Comparison of ENCODE assay signal across 22 mouse cellular contexts in the genomic region with DNA sequence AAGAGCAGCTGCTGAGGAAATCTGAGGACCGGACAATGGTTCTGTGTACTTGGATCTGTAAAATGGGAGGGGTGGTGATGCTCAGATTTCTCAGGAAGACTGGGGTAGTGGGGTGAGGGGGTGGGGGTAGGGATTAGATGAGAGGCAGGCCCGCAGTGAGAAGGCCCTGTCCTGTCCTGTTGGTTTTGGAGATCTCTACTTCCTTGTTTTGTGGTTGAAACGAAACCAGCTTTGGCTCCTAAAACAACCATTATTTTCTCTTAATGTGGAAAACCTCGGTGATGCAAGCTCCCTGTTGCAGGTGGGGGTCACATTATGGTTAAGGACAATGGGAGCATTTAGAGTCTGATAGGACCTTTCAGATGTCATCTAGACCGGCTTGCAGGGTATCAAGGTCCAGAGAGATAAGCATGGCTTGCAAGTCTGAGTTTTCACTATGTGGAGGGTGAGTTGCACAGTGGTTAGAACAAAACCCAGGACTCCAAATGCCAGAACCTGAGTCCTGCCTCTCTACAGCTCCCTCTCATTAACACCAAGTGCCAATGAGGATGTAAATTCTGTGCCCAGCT. TPM values are rescaled to one million over a fixed set of nuclear protein-coding genes. Genes with fewer than 3 reads are reported as not detected.
DNase-seq lines count a peak whose midpoint lies in the region; ATAC-seq and TF ChIP-seq lines count a peak whose summit lies in the region.
"Had no signal": no experiment of that assay in that cellular context is flagged by ENCODE, and none has a peak within 500 bp of the region (broad histone marks: within the 10 kb centered on the region; RNA-seq: fewer than 3 reads in every experiment).

No protein-coding gene starts in this region.

- TF ChIP-seq EP300 in CH12.LX (IDR thresholded peaks at IDR 0.05; ENCODE audit: low read length), result no peak

- TF ChIP-seq CTCF in CH12.LX (conservative IDR thresholded peaks at IDR 0.05 in 1 of 2, IDR thresholded peaks at IDR 0.05 in 1 of 2; ENCODE audit: low read depth in 2 of 2, low read length in 2 of 2), result no peak

- peaks cover 2% of the 10 kb centered on the region for H3K27me3 ChIP-seq in CH12.LX (replicated peaks)
- H3K27me3 ChIP-seq: embryonic facial prominence, embryonic 12.5 days; forebrain, embryonic 13.5 days had no signal

- DNase-seq in heart, adult 11 months, result peak; percentile 94
- DNase-seq in heart, postnatal 36 days, result no peak
- peak; percentile 12 for DNase-seq in CH12.LX (ENCODE audit: extremely low read depth)
- DNase-seq in frontal cortex, postnatal 36 days (ENCODE audit: low spot score in 2 of 2), result no peak
- DNase-seq in thymus, postnatal 14 days, result no peak
- DNase-seq in left cerebral cortex, adult 11 months (ENCODE audit: low spot score), result no peak
- DNase-seq: adrenal gland, adult 2 months; adrenal gland, postnatal 10 days; adrenal gland, postnatal 25 days; B cell, adult 2 months; cerebellum, adult 11-12 months; cerebellum, adult 2 months; cerebellum, adult 9-10 months; cerebellum, postnatal 14 days; cerebellum, postnatal 36 days had no signal

- peak; percentile 84 for ATAC-seq in granulocyte monocyte progenitor cell, adult 5-6 weeks (replicated peaks; ENCODE audit: poor library complexity, severe bottlenecking)
- peak; percentile 63 for ATAC-seq in megakaryocyte, adult 5-6 weeks (ENCODE audit: poor library complexity, severe bottlenecking)
- ATAC-seq: CD4-positive, CD25-positive, alpha-beta regulatory T cell, adult 4 months; forebrain, embryonic 13.5 days; forebrain, embryonic 16.5 days had no signal

- peaks cover 13% of the 10 kb centered on the region for H3K9me3 ChIP-seq in CH12.LX (replicated peaks; ENCODE audit: low read length)
- H3K9me3 ChIP-seq: forebrain, embryonic 13.5 days had no signal

- H3K4me2 ChIP-seq in CH12.LX (ENCODE audit: insufficient read depth, low read depth, poor library complexity, severe bottlenecking), result no peak overlapping the region
- H3K4me2 ChIP-seq: embryonic facial prominence, embryonic 12.5 days; forebrain, embryonic 13.5 days had no signal

- no peaks in the 10 kb centered on the region for H3K36me3 ChIP-seq in CH12.LX (replicated peaks in 1 of 2; ENCODE audit: control insufficient read depth in 1 of 2, insufficient read depth in 1 of 2, low read length in 1 of 2)

- no peak for TF ChIP-seq POLR2A in CH12.LX (IDR thresholded peaks at IDR 0.05; ENCODE audit: low read depth, low read length)

- H3K4me3 ChIP-seq in CH12.LX (replicated peaks in 1 of 3; ENCODE audit: low read depth in 2 of 3, low read length in 2 of 3, poor library complexity in 1 of 3), result no peak overlapping the region
- H3K4me3 ChIP-seq: embryonic facial prominence, embryonic 10.5 days; embryonic facial prominence, embryonic 12.5 days; forebrain, embryonic 13.5 days had no signal

- H3K9ac ChIP-seq in CH12.LX (ENCODE audit: insufficient read depth, low read depth), result no peak overlapping the region
- H3K9ac ChIP-seq: embryonic facial prominence, embryonic 12.5 days; forebrain, embryonic 13.5 days had no signal

- H3K27ac ChIP-seq in CH12.LX (ENCODE audit: insufficient read depth, low read depth), result no peak overlapping the region
- H3K27ac ChIP-seq: embryonic facial prominence, embryonic 10.5 days; embryonic facial prominence, embryonic 12.5 days; forebrain, embryonic 13.5 days had no signal

- in situ Hi-C loops in CH12.LX (cut with MboI; ENCODE audit: low pct_ligation_motif_present, low pct_unique_long_range_greater_than_20kb, low sequenced_read_pairs), result no loop called here

- intact Hi-C loops in heart, postnatal 36 days (cut with DNase I), result no loop called here

- TF ChIP-seq RAD21 in CH12.LX (IDR thresholded peaks at IDR 0.05; ENCODE audit: low read depth, low read length), result no peak

- H3K79me2 ChIP-seq in CH12.LX (replicated peaks; ENCODE audit: control insufficient read depth, extremely low read depth, insufficient read depth, poor library complexity, severe bottlenecking), result no peaks in the 10 kb centered on the region

- dilution Hi-C loops in CH12.LX (cut with MboI; ENCODE audit: extremely low pct_ligation_motif_present, extremely low pct_unique_long_range_greater_than_20kb, low sequenced_read_pairs), result no loop called here

- H3K4me1 ChIP-seq in CH12.LX (ENCODE audit: control insufficient read depth in 1 of 2, insufficient read depth in 2 of 2), result peaks cover 0 to 10% of the 10 kb centered on the region in 2 experiments; a peak in 1 of 4 replicates
- H3K4me1 ChIP-seq: forebrain, embryonic 13.5 days had no signal

TF ChIP-seq in CH12.LX, 34 proteins besides CTCF, POLR2A, EP300 and RAD21:
- TF ChIP-seq KAT2A (IDR thresholded peaks at IDR 0.05; ENCODE audit: insufficient replicate concordance, low read length), result no peak
- TF ChIP-seq MAZ (IDR thresholded peaks at IDR 0.05; ENCODE audit: low read depth, low read length), result no peak
- no peak for TF ChIP-seq UBTF (IDR thresholded peaks at IDR 0.05; ENCODE audit: low read depth, low read length)
TF ChIP-seq in CH12.LX: peak in this region for 0.

RNA-seq across cellular contexts. Expression of a gene that starts 32.2 kb away (rescaled TPM):
- 10 to 100 TPM; 49.5 to 60.2 TPM for total RNA-seq in heart, postnatal 36 days (2021)
- total RNA-seq in CH12.LX (2012; rRNA removed) (not detected in 2 replicates), CH12.LX (2014; rRNA removed) (not detected in 2 replicates)
- 0.19 TPM in 1 of 2 replicates, not detected in the other for polyA plus RNA-seq in CH12.LX (2012; ENCODE audit: insufficient read length, low read depth)
- 0.19 TPM in 1 of 2 replicates, not detected in the other for total RNA-seq in granulocyte monocyte progenitor cell, adult 5-6 weeks (2014; fragmentation: Nextera tagmentation)
- total RNA-seq in granulocyte monocyte progenitor cell, adult 5-6 weeks (2017), result 0.13 and 0.26 TPM in 2 replicates
- total RNA-seq in megakaryocyte, adult 5-6 weeks (2015), result 0.87 TPM in 1 of 2 replicates, not detected in the other
- 0.04 and 0.28 TPM in 2 replicates for total RNA-seq in megakaryocyte, adult 5-6 weeks (2017)

Comparison
In these comparisons a context has a peak if more than half of its experiments do, and no peak if none do; other contexts are left out.
1. DNase-seq: peak in heart, adult 11 months (single experiment) and CH12.LX (single experiment); none in heart, postnatal 36 days (0 of 2), frontal cortex, postnatal 36 days (0 of 2), thymus, postnatal 14 days (single experiment) and left cerebral cortex, adult 11 months (single experiment).
2. RNA of a gene that starts 32.2 kb away (total RNA-seq): 49.5 to 60.2 TPM in heart, postnatal 36 days; 0.04 to 0.87 TPM in megakaryocyte, adult 5-6 weeks, 0.13 to 0.26 TPM in granulocyte monocyte progenitor cell, adult 5-6 weeks and not detected in CH12.LX; every median in the first group is over 10 times any median in the second.